Mouse (Mus musculus): ENCODE measurements around the gene Catsperg1. TPM values are rescaled to one million over a fixed set of nuclear protein-coding genes. Genes with fewer than 3 reads are reported as not detected.

The Catsperg1 gene
- total RNA-seq, 4 experiments from 2014 or later, result 1.1 to 1.7 (median 1.4) TPM

DNA sequence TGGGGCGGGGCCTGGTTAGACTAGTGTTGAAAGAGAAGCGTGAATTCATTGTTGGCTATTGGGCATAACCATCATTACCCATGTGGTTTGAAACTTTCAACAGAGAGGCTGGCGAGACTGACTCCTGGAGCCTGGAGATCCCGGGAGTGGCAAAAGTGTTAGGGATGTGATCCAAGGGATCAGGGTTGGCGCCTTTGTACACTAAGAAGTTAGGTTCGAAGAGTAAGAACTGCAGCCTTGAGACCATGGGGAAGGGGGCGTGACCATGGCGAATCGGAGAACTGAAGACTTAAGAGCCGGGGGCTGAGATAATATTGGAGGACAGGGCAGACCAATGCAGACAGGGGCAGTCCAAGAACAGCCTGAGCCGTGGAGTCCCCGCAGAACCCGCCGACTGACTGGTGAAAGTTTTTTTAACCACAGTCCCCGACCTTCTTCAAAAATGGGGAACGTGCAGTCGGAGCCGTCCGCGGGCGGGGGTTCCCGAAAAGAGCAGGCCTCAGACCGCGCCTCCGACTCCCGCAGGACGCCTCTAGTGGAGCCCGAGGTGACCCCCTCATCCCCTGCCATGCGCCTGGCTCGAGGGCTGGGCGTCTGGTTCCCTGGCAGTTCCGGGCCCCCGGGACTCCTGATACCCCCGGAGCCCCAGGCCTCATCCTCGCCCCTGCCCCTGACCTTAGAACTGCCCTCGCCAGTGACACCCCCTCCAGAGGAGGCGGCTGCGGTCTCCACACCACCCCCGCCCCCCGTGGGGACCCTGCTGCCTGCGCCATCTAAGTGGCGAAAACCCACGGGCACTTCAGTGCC is 42.9 kb downstream of the Catsperg1 start:
- DNase-seq (ENCODE audit: low spot score in 2 of 2), result no peak

DNA sequence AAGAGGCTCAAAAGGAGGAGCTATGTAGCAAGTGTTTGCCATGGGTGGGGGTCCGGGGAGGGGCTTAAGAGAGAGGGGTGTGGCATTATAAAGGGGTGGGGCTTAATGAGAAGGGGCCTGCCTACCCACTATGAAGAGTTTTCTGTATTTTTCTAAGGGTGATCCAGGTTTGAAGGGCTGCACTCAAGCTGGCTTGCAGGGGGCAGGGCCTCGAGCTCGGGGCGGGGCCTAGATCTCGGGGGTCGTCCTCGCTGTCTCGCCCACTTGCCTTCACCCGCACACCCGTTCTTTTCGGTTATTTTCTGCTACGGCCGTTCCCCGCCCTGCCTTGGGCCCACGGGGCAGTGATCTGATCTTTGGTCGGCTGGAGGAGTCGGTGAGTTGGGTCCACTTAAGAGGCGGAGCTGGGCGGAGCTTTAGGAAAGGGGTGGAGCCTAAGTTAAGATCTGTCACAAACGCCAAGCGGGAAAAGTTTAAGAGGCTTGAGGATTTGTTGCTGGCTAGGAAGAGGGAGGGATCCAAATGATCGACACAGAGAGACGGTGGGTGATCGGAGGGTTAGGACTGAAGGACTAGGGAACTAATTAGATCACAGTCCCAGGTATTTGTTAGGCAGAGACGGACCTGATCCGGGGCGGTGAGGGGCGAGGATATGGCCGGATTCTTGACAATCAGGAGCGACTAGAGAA is 43.6 kb downstream of the Catsperg1 start, which contains the start of the genes Ggn and Spred3:
Gene Ggn (plus strand): TSS at position 145 of the 689 bp plus-strand sequence.
Gene Spred3 (minus strand): TSS at position 346 of the 689 bp plus-strand sequence.
- DNase-seq (ENCODE audit: low spot score in 2 of 2), result peak in 1 of 2 experiments; percentile 40

DNA sequence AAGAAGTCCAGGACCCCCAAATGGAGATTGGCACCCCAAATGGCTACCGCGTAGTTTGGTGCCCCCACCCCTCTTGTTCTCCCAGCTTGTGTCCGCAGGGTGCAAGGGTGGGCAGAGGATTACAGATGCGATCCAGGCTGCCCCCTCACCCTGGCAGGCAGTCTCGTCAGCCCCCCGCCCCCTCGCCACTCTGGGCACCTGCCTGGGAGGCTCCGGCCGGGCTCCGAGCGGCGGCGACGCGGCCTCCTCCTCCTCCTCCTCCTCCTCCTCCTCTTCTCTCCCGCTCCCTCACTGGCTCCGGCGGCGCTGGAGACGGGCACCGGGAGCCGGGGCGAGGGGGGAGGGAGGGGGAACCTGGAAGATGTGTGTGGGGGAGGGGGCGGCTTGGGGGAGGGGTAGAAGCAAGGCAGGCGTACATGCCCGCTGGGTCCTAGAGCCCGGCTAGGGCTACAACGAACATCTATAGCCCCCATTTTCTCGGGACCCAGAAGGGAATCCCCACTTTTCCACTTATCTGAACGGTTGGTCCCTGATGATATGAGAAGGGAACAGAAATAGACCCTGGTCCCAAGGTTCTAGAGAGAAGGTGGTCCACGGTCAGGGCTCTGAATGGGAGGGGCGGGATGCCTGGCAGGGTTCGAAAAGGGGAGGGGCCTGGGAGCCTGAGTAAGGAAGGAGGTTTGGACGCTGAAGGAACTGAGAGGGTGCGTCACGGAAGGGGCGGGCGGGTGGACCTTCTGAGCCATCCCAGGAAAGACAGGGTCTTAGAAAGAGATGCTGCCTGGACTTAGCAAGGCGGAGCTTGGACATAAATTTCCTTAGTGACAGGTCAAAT is 44.4 kb downstream of the Catsperg1 start:
- peak; percentile 69 to 84 for DNase-seq (ENCODE audit: low spot score in 2 of 2)

DNA sequence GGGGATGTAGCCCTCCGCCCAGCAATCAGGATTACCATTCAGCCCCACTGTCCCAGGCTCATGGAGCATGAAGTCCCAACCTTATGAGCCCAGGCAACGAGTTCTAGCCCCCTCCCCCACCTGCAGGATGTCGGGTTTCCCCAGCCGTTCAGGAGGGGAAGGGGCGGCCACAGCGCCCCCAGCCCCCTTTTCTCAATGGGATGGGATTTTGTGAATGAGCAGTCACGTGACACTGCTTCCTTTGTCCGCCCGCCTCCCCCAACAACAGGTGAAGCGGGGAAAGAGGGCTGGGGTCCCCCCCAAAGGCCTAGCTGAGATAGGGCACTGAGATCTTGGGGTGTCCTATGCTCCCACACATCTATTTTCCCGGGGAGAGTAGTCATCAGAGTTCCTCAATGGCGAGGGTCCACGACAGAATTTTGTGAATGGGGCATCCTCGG is 45.0 kb downstream of the Catsperg1 start:
- peak in 1 of 2 experiments; percentile 41 for DNase-seq (ENCODE audit: low spot score in 2 of 2)

DNA sequence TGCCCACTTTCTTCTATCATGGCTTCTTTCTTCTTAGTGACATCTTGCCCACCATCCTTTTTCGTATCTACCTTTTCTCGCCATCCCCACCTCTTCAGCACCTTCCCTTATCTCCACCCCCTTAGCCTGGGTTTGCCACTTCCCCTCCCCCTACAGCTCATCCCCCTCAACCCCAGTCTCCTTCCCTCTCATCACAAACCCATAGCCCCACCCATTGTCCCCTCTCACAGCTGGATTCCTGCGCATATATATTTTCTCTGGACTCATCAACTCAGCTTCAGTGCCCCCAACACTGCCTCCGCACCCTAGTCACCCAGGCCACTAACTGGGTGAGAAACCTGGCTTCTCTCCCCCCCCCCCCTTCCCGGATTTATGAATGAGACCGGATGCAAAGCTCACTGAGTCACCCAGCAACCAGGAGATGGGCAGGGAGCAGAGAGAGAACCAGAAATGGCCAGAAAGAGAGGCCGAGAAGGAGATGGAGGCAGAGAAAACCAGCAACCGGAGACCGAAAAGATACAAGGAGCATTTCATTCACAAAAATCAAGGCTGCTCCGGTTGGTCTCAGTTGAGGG is 45.6 kb downstream of the Catsperg1 start:
- DNase-seq (ENCODE audit: low spot score in 2 of 2), result no peak

DNA sequence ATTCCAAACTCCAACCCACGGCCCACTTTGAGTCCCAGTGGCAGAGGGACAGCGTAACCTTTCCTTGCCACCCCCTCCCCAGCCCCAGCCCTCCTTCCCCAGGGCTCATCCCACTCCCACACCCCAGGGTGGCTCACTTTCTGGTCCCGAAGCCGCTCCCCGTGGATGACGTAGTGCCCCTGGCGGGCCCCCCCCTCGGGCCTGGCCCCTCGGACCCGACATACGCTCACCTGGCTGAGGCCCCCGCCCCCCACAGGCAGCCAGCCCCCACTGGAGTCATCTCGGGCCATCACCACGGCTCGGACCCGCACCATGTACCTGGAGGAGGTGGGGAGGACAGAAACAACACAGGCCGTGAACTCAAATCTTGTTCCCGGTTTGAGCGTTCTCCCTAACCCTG is 46.2 kb downstream of the Catsperg1 start:
- DNase-seq (ENCODE audit: low spot score in 2 of 2), result no peak

DNA sequence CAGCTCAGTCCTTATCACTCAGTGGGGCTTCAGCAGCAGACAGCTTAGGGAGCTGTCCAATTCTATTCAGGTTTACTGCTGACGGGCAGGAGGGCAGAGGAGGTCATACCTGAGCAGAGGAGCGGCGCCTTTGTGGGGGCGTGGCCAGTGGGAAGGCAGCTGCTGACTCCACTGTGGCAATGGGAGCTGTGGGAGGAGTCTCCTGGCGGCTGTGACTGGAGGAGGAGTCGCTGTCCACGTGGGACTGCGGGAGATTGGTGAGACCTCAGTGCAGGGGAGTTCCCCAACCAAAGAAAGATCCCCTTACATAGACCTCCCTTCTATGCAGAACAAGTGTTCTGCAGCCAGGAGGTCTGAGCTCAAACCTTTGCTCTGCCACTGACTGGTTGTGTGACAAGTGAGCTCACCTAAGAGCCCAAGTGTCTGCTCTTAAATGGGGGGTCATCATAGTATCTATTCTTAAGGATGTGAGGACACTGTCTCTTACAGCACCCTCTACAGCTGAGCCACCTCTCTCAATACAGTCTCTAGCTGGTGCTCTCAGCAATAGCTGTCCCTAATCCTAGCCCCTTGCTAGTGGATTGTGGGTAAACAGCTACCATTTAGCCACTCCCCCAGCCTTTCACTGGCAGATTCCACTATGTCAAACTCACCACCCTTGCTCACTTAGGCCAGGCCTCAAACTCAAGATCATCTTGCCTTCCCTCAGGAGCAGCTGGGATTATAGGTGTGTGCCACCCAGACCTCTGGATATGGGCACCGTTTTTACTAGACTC is 50.9 kb downstream of the Catsperg1 start:
- DNase-seq (ENCODE audit: low spot score in 2 of 2), result no peak

DNA sequence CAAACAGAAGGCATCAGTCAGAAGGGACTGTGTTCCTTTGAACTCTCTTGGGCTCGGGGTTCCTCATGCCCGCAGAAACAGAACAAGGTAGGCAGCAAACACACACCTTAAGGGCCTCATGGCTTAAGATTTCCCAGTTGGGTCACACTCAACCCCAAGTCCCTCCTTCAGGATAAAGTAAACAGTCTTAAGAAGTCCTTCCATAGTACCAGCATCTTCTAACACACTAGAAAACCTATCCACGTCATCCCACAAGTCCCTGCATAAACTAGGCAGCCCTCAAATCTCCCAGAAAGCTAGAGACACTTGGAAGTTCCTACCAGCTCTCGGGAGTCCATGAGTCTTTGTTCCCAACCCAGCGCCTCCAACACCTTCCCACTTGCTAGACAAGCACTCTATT is 51.5 kb downstream of the Catsperg1 start:
- DNase-seq (ENCODE audit: low spot score in 2 of 2), result no peak

DNA sequence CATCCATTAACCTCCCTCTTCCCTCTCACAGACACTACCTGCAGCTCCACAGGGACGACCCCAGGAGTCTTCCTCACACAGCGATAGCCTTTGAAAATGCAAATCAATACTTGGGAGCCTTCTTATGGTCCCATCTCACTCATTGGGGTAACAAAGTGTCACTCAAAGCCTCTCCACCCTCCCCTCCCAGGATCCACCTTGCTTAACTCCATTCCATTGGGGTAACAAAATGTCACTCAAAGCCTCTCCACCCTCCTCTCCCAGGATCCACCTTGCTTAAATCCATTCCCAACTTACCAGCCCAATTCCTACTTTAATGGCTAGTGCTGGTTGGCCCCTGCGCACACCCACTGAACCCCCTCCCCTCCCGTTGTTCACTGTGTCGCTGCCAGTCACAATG is 55.6 kb downstream of the Catsperg1 start:
- DNase-seq (ENCODE audit: low spot score in 2 of 2), result no peak

DNA sequence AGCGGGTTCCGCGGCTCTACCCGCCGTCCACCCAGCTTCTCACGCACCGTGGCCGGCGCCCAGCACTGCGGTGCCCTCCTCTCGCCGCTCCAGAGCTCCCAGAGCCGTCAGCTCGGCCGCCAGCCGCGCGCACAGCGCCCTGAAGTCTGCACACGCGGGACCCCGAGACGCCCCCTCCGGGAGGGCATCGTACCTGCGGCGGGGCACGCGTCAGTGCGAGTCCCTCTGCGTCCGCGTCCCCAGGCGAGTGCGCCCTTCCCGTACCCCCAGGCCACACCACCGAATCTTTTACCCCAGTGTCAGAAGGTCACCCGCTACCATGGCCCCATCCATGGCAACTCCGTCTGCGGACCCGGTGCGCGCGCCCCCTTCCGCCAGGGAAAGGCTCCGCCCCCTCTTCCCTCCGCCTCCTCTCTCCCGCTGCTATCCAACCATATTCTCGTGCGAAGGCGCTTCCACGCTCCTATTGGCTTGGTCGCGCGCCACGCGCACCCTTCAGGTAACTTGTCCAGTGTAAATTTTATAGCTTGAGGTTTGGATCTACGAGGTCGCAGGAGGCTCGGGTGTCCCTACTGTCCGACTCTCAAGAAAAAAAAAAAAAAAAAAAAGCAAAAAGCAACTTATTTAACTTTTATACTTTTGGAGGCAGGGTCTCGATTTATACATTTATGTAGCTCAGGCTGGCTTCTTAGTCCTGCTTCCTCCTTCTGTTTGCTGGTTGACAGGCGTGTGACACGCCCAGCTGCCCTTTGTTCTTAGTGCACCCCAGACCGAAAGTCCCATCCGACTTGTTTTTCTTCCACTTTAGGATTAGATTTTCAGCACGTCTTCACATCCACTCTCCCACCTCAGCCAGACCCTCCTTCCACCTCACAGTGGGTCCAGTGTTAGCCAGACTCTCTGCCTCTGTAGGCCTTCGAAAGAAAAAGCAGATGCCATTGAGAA is 57.7 kb downstream of the Catsperg1 start, which contains the start of gene Fam98c:
Gene Fam98c (minus strand): TSS at position 397 of the 945 bp plus-strand sequence.
- peak; percentile 72 to 83 for DNase-seq (ENCODE audit: low spot score in 2 of 2)

DNA sequence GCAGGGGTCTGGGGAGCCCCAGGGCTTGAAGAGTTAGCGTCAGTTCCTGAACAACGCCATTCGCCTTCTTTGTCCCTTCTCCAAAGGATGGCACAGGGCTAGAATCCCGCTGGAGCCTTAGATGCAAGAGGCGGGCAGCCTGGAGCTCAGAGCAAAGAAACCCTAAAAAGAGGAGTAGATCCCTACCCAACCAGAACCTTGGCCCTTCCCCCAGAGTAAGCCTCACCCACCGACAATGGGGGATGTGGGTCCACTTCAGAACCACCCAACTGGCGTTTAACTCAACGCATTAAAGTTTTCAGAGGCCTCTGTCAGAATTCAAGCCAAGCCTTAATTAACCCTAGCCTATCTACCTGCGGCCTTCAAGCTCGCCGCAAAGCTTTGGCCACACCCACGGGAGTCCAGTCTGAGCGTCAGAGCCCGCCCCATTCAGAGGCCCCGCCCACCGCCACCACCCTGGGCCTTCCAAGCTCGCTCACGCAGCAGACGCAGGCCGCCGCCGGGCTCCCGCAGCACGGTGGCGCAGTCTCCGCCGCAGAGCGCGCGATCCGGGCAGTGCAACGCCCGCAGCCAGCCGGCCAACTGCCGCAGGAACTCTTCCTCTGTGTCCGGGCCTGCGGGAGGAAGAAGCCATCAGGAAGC is 58.5 kb downstream of the Catsperg1 start:
- DNase-seq (ENCODE audit: low spot score in 2 of 2), result peak; percentile 66 to 89

DNA sequence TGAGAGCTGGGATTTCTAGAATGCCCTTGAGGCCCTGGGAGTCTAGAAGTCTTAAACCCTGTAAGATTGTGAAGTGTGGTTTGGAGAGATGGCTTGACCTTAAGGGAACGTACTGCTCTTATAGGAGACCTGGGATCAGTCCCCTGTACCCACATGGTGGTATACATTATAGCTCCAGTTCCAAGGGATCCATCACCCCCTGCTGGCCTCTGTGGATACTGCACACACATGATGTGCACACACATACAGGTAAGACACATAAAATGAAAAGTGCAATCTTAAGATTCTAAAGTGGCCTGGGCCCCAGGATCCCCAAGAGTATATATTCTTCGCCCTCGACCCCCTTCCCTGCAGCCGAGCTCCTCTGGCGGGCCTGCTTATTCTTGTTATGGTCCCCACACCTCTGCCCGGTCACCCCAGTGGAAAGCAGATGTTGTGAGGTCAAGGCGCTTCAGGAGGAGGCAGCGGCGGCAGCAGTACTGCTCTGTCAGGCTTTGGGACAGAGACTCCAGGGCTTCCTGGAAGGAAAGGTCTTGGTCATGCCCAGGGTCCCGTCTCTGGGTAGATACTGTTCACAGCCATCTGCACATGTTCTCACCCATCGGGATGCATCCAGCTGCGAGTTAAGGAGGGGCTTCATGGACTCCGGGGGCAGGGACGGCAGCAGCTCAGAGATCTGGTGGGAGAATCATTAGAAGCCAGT is 59.7 kb downstream of the Catsperg1 start:
- no peak for DNase-seq (ENCODE audit: low spot score in 2 of 2)

DNA sequence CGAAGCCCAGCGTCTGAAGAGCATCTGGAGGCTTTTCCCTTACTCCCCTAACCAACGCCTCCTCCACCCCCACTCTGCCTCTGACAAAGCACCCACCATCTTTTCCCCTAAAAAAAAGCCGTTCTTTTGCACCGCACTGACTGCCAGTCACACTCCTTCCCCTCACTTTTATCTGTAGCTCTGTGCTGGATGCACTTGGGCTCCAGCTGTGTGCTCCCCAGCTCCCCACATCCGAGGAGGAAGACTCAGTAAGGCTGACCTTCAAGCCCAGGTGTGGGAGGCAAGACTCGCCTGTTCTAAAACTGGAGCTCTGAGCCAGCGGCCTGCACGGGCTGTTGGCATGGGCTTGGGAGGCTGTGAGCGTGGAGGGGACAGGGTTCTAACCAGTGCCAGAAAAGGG is 62.3 kb downstream of the Catsperg1 start:
- DNase-seq (ENCODE audit: low spot score in 2 of 2), result no peak

DNA sequence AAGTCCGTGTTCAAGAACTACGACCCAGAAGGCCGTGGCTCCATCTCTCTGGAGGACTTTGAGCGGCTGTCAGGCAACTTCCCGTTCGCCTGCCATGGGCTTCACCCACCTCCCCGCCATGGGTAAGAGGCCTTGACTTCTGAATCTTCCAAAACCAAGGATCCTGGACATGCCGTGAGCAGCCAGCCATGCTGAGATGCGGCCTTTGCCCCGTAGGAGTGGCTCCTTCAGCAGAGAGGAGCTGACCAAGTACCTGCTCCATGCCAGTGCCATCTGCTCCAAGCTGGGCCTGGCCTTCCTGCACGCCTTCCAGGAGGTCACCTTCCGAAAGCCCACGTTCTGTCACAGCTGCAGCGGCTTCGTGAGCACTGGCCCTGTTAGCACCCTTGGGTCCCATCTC is 65.1 kb downstream of the Catsperg1 start:
- DNase-seq (ENCODE audit: low spot score in 2 of 2), result no peak

DNA sequence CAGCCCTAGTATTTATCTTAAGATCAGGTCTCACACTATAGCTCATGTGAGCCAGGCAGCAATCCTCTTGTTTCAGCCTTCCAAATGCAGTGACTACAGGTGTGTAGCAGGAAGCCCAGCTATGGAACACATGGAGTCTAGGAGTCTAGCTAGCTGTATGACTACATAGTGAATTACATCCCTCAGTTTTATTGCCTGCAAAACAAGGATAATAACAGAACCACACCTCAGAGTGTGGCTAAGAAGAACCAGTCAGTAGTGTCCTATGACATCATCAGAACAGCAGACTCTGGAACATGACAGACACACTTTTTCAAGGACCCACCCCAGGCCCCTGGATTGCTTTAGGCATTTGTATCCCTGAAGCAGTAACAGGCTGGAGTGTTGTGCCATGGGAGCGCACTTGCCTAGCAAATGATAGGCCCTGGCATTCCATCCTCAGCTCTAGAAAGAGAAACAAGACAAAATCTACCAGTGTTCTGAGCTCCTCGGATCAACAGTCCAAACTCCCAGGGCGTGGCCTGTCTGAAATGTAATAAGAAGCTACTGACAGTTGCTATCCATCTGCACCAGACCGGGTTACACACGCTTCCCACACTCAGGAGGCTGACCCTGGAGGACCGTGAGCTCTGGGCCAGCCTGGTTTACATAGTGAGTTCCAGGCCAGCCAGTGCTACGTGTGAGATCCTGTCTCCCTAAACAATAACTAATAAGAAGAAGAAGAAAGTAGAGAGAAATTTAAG is 67.0 kb downstream of the Catsperg1 start:
- no peak for DNase-seq (ENCODE audit: low spot score in 2 of 2)

DNA sequence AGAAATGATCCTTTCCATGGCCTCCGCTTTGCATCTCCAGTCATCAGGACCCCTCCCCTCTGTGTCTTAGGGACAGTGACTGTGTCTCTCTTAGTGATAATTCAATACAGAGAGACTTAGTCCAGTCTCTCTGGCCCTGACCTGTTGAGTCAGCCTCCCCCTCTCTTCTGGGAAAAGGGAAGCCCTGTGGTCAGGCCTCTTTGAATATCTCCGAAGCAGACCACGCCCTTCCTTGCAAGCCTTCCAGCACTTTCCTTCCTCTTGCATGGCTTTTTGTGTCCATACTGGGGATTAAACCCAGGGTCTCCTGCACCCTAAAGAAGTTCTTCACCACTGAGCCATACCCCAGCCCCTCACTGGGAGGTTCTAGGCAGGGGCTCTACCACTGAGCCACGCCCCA is 69.8 kb downstream of the Catsperg1 start:
- no peak for DNase-seq (ENCODE audit: low spot score in 2 of 2)

DNA sequence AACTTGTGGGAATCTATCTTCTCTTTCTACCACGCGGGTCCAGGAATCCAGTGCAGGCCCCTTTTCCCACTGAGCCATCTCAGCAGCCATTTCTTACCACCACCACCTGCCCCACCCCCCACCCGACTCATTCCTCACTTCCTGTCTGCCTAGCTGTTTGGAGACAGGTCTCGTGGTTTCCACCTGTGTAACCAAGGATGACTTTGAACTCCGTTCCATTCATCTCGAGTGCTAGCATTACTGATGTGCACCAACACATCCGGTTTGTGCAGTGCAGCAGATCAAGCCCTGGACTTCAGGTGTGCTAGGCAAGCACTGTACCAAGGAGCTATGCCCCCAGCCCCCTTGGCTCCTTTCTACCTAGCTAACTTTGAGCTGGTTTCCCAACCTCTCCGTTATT is 72.4 kb downstream of the Catsperg1 start:
- DNase-seq (ENCODE audit: low spot score in 2 of 2), result no peak
